Mouse (Mus musculus): ENCODE measurements around the gene Nat8f1.
"Not testable (repeated sequence)": the region's sequence is repeated elsewhere in the genome, so short reads cannot be mapped to it uniquely, and the experiment has no call there.

Nat8f1 gene

GRCm38 (mm10) chr6:85915539-85916513 is at the start of gene Nat8f1:
Gene Nat8f1, minus strand, starts transcription at chr6:85915687.
- DNase-seq, result peak; percentile 85

DNA sequence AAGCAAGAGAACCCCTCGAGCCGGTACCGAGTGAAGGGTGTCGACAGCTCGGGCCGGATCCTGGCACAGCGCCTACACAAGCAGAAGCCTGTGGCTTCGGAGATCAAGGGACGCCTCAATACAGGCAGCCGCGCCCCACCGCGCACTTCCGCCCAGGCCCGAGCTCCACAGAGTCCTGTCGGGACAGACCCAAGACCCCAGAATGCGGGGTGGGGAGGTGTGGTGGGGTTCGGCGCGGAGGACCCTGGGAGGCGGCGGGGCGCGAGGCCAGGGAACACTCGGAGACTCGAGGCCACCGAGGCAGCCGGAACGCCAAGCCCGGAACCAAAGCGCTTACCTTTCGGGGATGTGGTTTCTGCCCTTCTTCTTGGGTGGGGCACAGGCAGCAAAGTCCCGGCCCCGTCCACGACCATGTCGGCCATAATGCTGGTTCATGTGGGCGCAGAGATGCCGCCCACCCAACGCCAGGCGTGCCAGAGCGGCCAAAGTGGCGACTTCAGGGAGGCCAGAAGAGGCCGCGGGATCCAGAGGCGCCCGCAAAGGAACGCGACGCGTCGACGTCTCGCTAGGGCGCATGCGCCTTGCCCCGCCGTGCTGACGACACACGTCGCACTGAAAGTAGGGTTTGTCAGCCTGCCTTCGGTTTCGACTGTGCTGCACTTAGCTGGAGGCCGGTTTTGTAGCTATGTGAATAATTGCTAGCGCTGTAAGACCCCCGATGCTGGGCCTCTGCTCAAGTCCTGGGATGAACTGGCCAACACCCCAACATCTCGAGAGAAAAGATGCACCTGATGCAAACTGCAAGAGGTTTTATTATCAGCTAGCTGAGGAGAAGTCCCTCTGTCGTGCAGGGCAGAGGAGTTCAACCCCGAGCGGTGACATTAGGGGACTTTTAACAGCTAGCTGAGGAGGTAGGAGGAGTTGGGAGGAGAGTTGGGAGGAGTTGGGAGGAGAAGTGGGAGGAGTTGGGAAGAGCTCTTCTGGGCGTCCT is 45.9 kb upstream of the Nat8f1 start, which contains the start of gene Dusp11:
Dusp11 (minus strand) TSS at position 567 of the 991 bp plus-strand sequence.
- DNase-seq, result peak; percentile 92

DNA sequence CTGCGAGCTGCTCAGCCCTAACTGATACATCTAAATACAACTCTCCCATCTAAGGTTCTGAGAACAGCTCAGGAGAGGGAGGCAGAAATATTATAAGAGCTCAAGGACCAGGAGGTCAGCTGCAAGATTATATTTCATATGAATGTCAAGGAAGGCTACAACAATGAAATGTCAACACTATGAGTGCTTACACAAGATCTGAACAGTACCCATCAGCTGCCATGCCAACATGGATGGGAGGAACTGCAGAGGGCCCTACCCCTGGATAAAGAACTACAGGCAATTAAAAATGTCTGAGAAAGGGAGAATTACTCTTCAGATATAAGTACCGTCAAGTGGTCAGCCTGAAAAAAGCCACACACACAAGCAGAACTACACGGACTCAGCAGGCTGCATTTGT is 42.1 kb upstream of the Nat8f1 start:
- DNase-seq, result no peak

GRCm38 (mm10) chr6:85948549-85948948 is 33.1 kb upstream of the Nat8f1 start:
- DNase-seq, result no peak

- no peak for DNase-seq
Observed at GRCm38 (mm10) chr6:85942469-85942868, 27.0 kb upstream of the Nat8f1 start.

GRCm38 (mm10) chr6:85938701-85939100 is 23.2 kb upstream of the Nat8f1 start:
- no peak for DNase-seq

- DNase-seq, result peak; percentile 84
Observed at GRCm38 (mm10) chr6:85936508-85937465, 21.3 kb upstream of the Nat8f1 start.

DNA sequence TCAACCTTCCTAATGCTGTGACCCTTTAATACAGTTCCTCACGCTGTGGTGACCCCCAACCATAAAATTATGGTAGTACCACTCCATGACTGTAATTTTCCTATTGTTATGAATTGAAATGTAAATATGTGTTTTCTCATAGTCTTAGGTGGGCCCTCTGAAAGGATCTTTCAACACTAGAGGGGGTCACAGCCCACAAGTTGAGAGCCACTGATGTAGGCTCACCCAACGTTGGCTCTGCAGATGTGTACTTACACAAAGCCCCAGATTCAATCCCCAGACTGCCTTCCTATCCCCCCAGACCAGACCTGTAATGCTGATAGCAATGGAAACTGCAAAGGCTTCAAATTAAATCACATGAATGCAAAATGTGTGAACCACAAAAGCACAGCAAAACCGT is 20.2 kb upstream of the Nat8f1 start:
- no peak for DNase-seq

DNA sequence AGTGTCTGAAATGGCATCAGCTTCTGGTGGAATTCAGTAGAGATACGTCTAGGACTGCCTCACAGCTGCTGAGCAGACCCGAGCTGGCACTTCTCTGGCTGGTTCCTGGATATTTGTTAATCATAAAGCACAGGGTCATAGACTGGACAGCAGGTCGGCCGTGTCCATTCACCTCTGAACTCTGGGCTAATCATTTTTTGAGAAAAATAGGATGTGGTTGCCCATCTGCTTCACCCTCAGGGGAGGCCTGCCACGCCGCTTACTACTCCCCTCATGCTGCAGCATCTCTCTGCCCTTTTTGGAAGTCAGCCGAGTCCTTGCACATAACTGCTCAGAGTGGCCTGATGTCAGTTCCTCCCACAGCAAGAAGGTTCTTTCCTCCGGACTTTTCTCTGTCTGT is 18.6 kb upstream of the Nat8f1 start:
- no peak for DNase-seq

DNA sequence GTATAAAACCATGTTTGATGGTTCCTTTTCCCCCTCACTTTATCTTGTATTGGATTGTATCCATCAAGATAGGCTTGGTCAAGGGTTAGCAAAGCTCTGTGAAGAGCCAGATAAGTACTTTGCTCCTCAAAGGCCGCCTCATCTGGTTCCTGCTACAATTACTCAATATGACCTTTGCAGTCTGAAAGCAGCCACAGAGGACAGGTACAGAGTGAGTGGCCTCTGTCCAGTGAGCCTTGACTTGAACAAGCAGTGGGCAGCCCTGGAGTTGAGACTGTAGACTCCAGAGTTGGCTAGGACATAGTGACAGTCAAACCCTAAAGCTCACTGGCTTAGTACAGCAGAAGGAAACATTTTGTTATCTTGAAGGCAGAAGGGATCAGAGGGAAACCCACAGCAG is 13.8 kb upstream of the Nat8f1 start:
- DNase-seq, result no peak

- no peak for DNase-seq
Observed at GRCm38 (mm10) chr6:85927476-85928464, 12.3 kb upstream of the Nat8f1 start.

GRCm38 (mm10) chr6:85926709-85927108 is 11.2 kb upstream of the Nat8f1 start:
- DNase-seq, result no peak

DNA sequence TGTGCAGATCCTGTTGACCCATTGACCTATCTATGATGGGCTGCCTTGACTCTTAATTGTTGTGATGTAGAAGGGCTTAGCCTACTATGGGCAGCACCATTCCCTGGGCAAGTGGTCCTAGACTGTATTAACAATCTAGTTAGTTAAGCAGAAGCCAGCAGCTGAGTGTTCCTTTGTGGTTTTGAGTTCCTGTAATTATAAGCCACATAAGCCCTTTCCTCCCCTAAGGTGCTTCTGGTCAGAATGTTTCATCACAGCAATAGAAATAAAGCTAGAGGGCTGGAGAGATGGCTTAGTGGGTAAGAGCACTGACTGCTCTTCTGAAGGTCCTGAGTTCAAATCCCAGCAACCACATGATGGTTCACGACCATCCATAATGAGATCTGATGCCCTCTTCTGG is 8.2 kb upstream of the Nat8f1 start:
- DNase-seq, result no peak

DNA sequence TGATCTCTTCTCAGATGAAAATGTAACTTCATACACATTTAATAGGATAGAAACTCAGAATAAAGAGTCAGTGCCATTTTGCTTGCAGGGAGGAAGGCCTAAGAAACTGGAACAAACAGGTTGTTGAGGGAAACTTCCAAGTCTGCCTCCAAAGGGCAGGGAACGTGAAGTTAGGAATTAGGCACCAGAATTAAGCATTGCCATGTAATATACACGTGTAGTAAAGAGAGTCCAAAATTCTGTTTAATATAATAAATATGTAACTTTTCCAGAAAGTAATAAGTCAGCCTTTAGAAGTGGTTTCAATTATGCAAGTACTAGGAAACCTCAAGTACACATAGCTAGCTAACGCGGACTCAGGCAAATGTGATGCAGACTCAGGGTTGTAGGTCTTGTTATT is 3.9 kb upstream of the Nat8f1 start:
- no peak for DNase-seq

DNA sequence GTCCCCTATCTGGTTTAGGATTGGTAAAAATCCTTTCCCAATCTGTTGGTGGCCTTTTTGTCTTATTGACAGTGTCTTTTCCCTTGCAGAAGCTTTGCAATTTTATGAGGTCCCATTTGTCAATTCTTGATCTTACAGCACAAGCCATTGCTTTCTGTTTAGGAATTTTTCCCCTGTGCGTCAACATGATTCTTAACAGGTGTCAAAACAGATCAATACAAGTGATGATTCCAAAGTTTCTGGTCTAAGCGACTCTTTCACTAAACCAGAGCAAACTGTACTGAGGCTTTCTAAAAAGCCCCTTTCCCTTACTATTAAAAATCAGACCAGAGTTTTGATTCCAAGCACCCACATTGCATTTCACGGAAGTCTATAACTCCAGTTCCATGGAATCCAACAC is 2.9 kb upstream of the Nat8f1 start:
- not testable (repeated sequence) for DNase-seq

DNA sequence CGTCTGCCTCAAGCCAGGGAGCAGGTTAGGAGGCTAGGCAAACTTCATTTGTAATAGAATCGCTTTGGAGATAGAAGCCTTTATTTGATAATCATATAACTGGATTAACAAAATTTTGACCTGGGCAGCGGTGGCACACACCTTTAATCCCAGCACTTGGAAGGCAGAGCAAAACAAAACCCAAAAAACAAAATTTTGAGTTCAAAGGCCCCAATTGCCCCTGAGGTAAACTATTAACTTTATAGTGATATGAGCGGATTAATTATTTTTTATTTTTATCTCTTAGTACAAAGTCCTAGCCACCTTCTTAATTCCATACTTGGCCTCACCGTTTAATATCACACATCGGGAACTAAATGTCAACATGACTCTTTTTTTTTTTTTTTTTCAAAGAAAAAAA is 1.1 kb upstream of the Nat8f1 start:
- DNase-seq, result no peak

DNA sequence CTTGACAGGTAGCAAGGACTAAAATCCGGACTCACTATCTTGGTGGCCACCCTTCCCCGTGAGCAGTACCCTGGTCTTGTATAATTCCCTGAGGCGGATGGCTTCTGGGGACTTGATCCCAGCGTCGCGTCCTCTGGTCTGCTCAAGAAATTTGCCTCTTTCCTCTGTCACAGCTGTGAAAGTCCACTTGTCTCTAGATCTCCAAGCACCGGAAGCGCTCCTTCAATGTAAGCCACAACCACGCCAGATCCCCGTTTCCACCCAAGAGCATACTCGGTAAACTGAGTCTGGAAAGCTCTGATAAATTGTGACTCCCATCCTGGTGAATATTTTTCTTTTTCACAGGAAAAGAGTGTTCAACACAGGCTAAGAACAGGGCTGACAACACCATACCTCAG is 347 bp downstream of the Nat8f1 start:
- no peak for DNase-seq

GRCm38 (mm10) chr6:85911587-85911986 is 3.9 kb downstream of the Nat8f1 start, which contains the start of gene Tprkb:
Gene Tprkb, plus strand, starts transcription at chr6:85911865.
- no peak for DNase-seq

- DNase-seq, result no peak
Observed at GRCm38 (mm10) chr6:85909704-85910103, 5.8 kb downstream of the Nat8f1 start.

GRCm38 (mm10) chr6:85908341-85908740 is 7.1 kb downstream of the Nat8f1 start:
- no peak for DNase-seq

DNA sequence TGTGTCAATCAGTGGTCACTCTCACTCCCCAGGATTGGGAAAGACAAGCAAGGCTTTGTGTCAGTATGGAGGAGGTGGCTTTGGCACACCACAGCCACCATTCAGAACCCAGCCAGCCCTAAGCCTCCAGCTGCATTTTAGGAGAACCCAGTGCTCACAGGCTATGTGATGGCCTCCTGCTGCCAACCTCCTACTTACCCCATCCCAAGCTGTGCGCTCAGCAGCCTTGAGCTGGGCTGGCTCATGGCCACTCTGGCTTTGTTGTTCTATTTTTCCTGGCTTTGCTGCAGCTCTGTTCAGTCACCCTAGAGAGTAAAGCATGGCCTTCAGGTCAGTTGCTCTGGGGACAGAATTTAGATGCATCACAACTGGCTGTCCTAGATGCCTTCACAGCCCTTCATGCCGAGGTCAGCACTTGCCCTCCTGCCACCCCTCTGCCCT is 8.6 kb downstream of the Nat8f1 start:
- peak; percentile 62 for DNase-seq
